Comparison of ENCODE assay signal across 35 mouse cellular contexts in the genomic region with DNA sequence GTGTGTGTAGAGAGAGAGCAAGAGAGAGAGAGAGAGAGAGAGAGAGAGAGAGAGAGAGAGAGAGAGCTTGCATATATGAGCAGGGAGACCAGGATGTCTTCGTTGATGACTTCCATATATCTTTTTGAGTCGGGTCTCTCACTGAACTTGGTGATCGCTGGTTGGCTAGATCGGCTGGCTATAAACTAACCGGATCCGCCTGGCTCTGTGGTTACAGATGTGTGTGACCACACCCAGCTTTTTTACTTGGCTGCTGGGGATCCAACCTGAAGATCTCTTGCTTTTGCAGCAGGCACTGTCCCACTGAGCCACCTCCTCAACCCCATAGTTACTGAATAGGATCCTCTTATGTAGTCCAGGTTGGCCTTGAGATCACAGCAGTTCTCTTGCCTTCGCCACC.
"Had no signal": no experiment of that assay in that cellular context is flagged by ENCODE, and none has a peak within 500 bp of the region (broad histone marks: within the 10 kb centered on the region; RNA-seq: fewer than 3 reads in every experiment).

No protein-coding gene starts in this region.

- H3K4me3 ChIP-seq: heart, embryonic 12.5 days; heart, embryonic 13.5 days; heart, embryonic 15.5 days; hindbrain, embryonic 10.5 days; hindbrain, embryonic 12.5 days; hindbrain, embryonic 13.5 days; hindbrain, embryonic 15.5 days; intestine, embryonic 15.5 days; kidney, embryonic 15.5 days; layer of hippocampus, adult 2 months; left cerebral cortex, adult 2 months had no signal

- H3K4me2 ChIP-seq: heart, embryonic 11.5 days; heart, embryonic 12.5 days; heart, embryonic 13.5 days; heart, embryonic 15.5 days; hindbrain, embryonic 12.5 days; hindbrain, embryonic 13.5 days; hindbrain, embryonic 14.5 days; hindbrain, embryonic 15.5 days; intestine, embryonic 15.5 days; kidney, embryonic 15.5 days had no signal

- H3K9me3 ChIP-seq: heart, embryonic 15.5 days; hindbrain, embryonic 12.5 days; hindbrain, embryonic 13.5 days; hindbrain, embryonic 15.5 days; intestine, embryonic 15.5 days; kidney, embryonic 15.5 days had no signal

- H3K4me1 ChIP-seq: heart, embryonic 12.5 days; hindbrain, embryonic 12.5 days; hindbrain, embryonic 13.5 days; hindbrain, embryonic 15.5 days; intestine, embryonic 15.5 days; kidney, embryonic 15.5 days had no signal

- H3K27ac ChIP-seq: heart, embryonic 13.5 days; heart, embryonic 15.5 days; hindbrain, embryonic 10.5 days; hindbrain, embryonic 12.5 days; hindbrain, embryonic 13.5 days; hindbrain, embryonic 14.5 days; hindbrain, embryonic 15.5 days; hindbrain, postnatal 0 days; intestine, embryonic 15.5 days; kidney, embryonic 15.5 days; kidney, postnatal 0 days; layer of hippocampus, adult 2 months; left cerebral cortex, adult 2 months had no signal

- H3K36me3 ChIP-seq: heart, embryonic 12.5 days; heart, embryonic 13.5 days; heart, embryonic 15.5 days; hindbrain, embryonic 10.5 days; hindbrain, embryonic 12.5 days; hindbrain, embryonic 13.5 days; hindbrain, embryonic 15.5 days; intestine, embryonic 15.5 days; kidney, embryonic 15.5 days had no signal

- H3K9ac ChIP-seq: heart, embryonic 12.5 days; heart, embryonic 13.5 days; heart, embryonic 15.5 days; hindbrain, embryonic 12.5 days; hindbrain, embryonic 13.5 days; hindbrain, embryonic 14.5 days; hindbrain, embryonic 15.5 days; intestine, embryonic 15.5 days; kidney, embryonic 15.5 days had no signal

- ATAC-seq: hindbrain, embryonic 16.5 days; hindbrain, postnatal 0 days; inflammation-experienced regulatory T-cells, adult 6 months; intestine, embryonic 15.5 days; intestine, embryonic 16.5 days; intestine, postnatal 0 days had no signal

- H3K27me3 ChIP-seq: heart, embryonic 12.5 days; heart, embryonic 13.5 days; heart, embryonic 15.5 days; hindbrain, embryonic 12.5 days; hindbrain, embryonic 13.5 days; hindbrain, embryonic 15.5 days; intestine, embryonic 15.5 days; kidney, embryonic 15.5 days had no signal

- DNase-seq: heart, postnatal 10 days; heart, postnatal 14 days; heart, postnatal 36 days; heart, postnatal 4 days; kidney, adult 11 months; kidney, adult 18-20 months; kidney, adult 2 months; kidney, adult 8-10 months; kidney, adult 9 months; kidney, postnatal 10 days; kidney, postnatal 14 days; kidney, postnatal 25 days; kidney, postnatal 36 days; kidney, postnatal 4 days; layer of hippocampus, adult 9-11 months; layer of hippocampus, postnatal 36 days had no signal
